Mouse (Mus musculus) lung, embryonic 14.5 days (tissue): ENCODE measurements at regions not wholly inside any gene's neighbourhood (a gene's known extent, or its start where the extent isn't known, plus 50 kb on each side); places are given as distances from the start of the nearest gene placed in this dataset.
A peak's percentile ranks its signal among the peaks of the same experiment; 100 is the strongest.

Experiments
- ATAC-seq: fragments of 200-750 bp; cut with Nextera tagmentation; 2 replicates; pipeline ENCODE4 v1.8.0; 2017; ENCODE audit warnings: mild to moderate bottlenecking, moderate TSS enrichment, moderate library complexity; ENCODE audit not compliant: insufficient read depth
- DNase-seq: peaks from one replicate; pipeline ENCODE4 v3.0.0-alpha.2; 2015
- H3K27ac ChIP-seq: fragments of 300-500 bp; sonication (generic); 2 replicates; pipeline ENCODE4 v1.5.1; 2014; ENCODE audit warnings: low read depth, mild to moderate bottlenecking, moderate library complexity
- H3K27me3 ChIP-seq: fragments of 300-500 bp; sonication (generic); 2 replicates; pipeline ENCODE4 v1.6.1; 2014; ENCODE audit warnings: low read length, control low read depth; ENCODE audit not compliant: insufficient read depth
- H3K36me3 ChIP-seq: fragments of 300-500 bp; sonication (generic); 2 replicates; pipeline ENCODE4 v1.6.1; 2014; ENCODE audit warnings: control low read depth; ENCODE audit not compliant: insufficient read depth
- H3K4me1 ChIP-seq: fragments of 300-500 bp; sonication (generic); 2 replicates; pipeline ENCODE4 v1.6.1; 2014; ENCODE audit warnings: antibody characterized with exemption, control low read depth; ENCODE audit not compliant: insufficient read depth
- H3K4me2 ChIP-seq: fragments of 300-500 bp; sonication (generic); 2 replicates; pipeline ENCODE4 v1.6.1; 2014; ENCODE audit warnings: mild to moderate bottlenecking
- H3K4me3 ChIP-seq: fragments of 300-500 bp; sonication (generic); 2 replicates; pipeline ENCODE4 v1.5.1; 2014; ENCODE audit warnings: low read depth, low read length
- H3K9ac ChIP-seq: fragments of 300-500 bp; sonication (generic); 2 replicates; pipeline ENCODE4 v1.6.1; 2014
- H3K9me3 ChIP-seq: fragments of 300-500 bp; sonication (generic); 2 replicates; pipeline ENCODE4 v1.6.1; 2016; ENCODE audit warnings: low read depth, low read length, control low read depth
- CTCF ChIP-seq: IDR thresholded peaks from 2 replicates; pipeline ENCODE4 v1.5.1; 2016; ENCODE audit warnings: antibody characterized with exemption, low read depth
- WGBS: fragments of 180-500 bp; shearing (Covaris S2); extraction: QIAGEN DNeasy Blood & Tissue Kit; methylation state at CpG from one replicate; pipeline ENCODE4 v1.1.7; 2014; 5-methylcytosine and 5-hydroxymethylcytosine counted together

DNA sequence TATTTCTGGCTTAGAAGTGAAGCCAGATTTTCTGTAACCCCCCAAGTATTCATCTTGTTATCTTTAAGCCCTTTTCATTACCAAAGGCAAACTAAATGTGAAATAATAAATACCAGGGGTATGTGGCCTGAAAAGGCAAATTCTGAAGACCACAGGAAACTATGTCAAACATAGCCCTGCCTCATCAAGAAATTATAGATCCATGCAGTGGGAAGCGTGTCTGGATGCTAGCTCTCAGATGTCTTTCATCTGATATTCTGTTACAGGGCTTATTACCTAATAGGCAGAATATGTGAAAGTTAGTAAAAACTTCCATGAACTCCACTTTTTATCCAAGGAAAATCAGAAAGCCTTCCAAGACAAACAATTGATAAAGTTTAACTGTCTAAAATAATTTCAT lies 509.9 kb upstream of the Lcorl start:
- no peak for TF ChIP-seq CTCF
- no peaks in the 10 kb centered on the region for H3K36me3 ChIP-seq
- no peak overlapping the region for H3K4me2 ChIP-seq
- 79% methylated on average over 1 of the region's 1 CpGs for WGBS
- no peak overlapping the region for H3K27ac ChIP-seq
- no peak overlapping the region for H3K9ac ChIP-seq
- H3K4me3 ChIP-seq, result no peak overlapping the region
- H3K4me1 ChIP-seq, result no peaks in the 10 kb centered on the region
- no peak for ATAC-seq
- DNase-seq, result no peak
- no peaks in the 10 kb centered on the region for H3K9me3 ChIP-seq
- no peaks in the 10 kb centered on the region for H3K27me3 ChIP-seq

DNA sequence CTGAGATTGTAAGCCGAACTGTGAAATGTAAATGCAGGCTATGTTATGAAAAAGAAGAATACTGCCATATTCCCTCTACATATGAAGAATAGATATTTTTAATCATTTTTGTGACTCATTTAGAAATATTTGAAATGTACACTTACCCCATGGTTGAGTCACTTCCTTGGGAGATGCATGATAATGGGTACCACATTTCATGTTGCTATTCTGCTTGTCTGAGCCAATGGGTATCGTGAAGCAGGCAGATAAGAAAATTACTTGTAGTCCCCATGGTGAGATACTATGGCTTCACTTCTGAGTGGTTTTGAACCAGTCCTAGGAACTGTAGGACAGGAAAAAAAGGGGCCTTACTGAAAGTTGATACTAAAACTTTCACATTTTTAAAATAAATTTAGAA lies 506.2 kb upstream of the Lcorl start:
- Histone ChIP-seq H3K9ac (no peak overlapping the region), H3K4me1 (no peaks in the 10 kb centered on the region), H3K27me3 (no peaks in the 10 kb centered on the region), H3K9me3 (no peaks in the 10 kb centered on the region), H3K36me3 (no peaks in the 10 kb centered on the region), H3K4me3 (no peak overlapping the region), H3K4me2 (no peak overlapping the region), H3K27ac (no peak overlapping the region)
- WGBS, result 88% methylated on average over 2 of the region's 2 CpGs
- TF ChIP-seq CTCF, result no peak
- no peak for DNase-seq
- ATAC-seq, result no peak

DNA sequence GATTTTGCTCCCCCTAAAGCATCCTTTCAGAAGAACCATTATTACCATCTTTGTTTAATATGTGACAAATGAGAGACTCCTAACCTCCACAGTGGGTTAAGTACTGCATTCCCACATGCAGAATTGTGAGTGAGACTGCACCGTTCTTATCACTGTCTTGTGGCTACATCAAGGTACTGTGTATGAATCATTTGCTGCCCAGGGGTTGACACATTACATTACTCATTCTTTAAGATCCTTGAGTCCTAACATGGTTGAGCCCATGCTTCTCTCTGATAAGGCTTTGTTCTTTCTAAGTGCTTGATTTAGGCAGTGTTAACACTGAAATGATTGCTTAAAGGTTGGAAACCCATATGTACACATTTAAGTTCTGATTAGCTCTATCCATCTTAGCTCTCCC lies 504.2 kb upstream of the Lcorl start:
- H3K36me3 ChIP-seq, result no peaks in the 10 kb centered on the region
- H3K4me1 ChIP-seq, result no peaks in the 10 kb centered on the region
- DNase-seq, result no peak
- no peak for TF ChIP-seq CTCF
- no peaks in the 10 kb centered on the region for H3K27me3 ChIP-seq
- no peak overlapping the region for H3K4me3 ChIP-seq
- WGBS, result 18% methylated on average over 1 of the region's 1 CpGs
- H3K4me2 ChIP-seq, result no peak overlapping the region
- no peak overlapping the region for H3K27ac ChIP-seq
- no peaks in the 10 kb centered on the region for H3K9me3 ChIP-seq
- H3K9ac ChIP-seq, result no peak overlapping the region
- no peak for ATAC-seq

DNA sequence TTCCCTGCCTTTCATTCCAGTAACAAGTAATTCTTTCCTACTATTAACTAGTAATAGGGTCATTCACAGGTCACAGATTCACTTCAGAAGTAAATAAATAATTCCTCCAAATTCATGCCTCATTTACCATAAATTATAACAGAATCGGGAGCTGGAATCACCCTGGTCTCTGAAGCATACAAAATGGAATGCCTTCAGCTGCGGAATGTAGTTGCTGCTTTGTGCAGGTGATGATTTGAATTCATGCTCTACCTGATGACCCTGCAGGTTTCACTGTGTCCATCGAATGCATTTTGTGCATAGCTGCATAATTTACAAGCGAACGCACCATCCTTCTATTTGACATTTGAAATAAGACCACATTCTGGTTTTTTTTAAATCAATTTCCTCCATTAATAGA lies 491.0 kb upstream of the Lcorl start:
- Histone ChIP-seq H3K27ac (no peak overlapping the region), H3K36me3 (no peaks in the 10 kb centered on the region), H3K9me3 (no peaks in the 10 kb centered on the region), H3K4me3 (no peak overlapping the region), H3K4me1 (no peaks in the 10 kb centered on the region), H3K4me2 (no peak overlapping the region), H3K9ac (no peak overlapping the region), H3K27me3 (no peaks in the 10 kb centered on the region)
- no peak for ATAC-seq
- no peak for DNase-seq
- no peak for TF ChIP-seq CTCF
- WGBS, result 83% methylated on average over 5 of the region's 5 CpGs

DNA sequence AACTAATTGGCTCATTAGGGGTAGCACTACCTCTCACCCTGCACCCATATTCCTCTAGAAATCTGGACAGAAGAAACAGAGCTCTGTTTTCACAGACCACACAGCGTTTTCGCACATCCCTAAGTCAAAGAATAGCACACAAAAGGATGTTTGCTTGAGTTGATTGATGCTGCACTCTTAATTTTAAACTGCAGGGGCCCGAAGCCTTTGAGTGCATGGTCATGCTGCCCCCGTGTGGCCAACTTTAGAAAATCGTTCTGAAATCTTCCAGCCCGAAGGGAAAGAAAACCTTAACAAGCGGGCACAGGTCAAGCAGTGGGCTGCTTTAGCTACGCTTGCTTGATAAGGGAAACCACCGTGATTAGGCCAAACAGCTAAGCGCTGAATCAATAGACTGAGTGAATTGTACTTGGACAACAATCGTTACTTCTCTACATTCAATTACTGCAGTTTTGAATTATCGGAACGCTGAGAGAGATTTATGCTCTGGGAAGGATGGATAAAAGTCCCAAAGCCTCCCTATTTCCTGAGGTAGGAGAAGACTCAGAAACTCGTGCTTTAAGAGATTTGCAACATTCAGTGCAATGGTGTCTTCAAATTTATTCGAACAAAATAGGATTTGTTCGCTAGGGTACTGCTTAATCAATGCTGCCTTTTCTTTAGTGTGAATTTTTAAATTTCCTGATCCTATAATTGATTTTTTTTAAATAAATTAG lies 490.1 kb upstream of the Lcorl start:
- peak; percentile 95 for DNase-seq
- peak; percentile 80 for ATAC-seq
- WGBS, result 17% methylated on average over 16 of the region's 16 CpGs

DNA sequence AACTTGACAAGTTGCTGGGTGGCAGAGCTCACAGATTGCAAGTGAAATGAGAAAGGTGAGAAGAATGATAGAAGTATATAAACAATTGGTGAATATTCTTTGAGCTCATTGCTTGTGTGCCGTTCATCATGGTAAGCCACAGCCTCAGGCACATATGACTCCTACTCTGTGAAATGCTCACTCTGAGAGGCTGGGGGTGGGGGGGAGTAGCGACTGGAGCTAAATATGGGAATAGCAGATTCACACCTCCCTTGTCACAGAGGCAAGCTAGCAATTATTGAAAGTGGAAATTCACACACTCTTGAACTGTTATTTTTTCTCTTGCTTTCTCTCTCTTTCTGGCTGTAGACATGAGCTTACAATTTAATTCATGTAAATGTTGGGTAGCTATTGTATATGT lies 481.0 kb upstream of the Lcorl start:
- DNase-seq (no peak), ATAC-seq (no peak)
- H3K4me2 ChIP-seq, result no peak overlapping the region
- no peak overlapping the region for H3K9ac ChIP-seq
- H3K4me1 ChIP-seq, result no peaks in the 10 kb centered on the region
- H3K9me3 ChIP-seq, result no peaks in the 10 kb centered on the region
- 64% methylated on average over 2 of the region's 2 CpGs for WGBS
- H3K27me3 ChIP-seq, result no peaks in the 10 kb centered on the region
- H3K36me3 ChIP-seq, result no peaks in the 10 kb centered on the region
- H3K27ac ChIP-seq, result no peak overlapping the region
- H3K4me3 ChIP-seq, result no peak overlapping the region
- TF ChIP-seq CTCF, result no peak

More for the DNA sequence above, 490.1 kb upstream of the Lcorl start:
- Histone ChIP-seq H3K4me3 (no peak overlapping the region), H3K4me1 (no peaks in the 10 kb centered on the region), H3K27me3 (no peaks in the 10 kb centered on the region), H3K36me3 (no peaks in the 10 kb centered on the region), H3K27ac (no peak overlapping the region), H3K4me2 (peak overlapping the region; percentile 25; the same call in 1 of the 2 replicates), H3K9me3 (no peaks in the 10 kb centered on the region), H3K9ac (no peak overlapping the region)
- TF ChIP-seq CTCF, result peak; percentile 86

DNA sequence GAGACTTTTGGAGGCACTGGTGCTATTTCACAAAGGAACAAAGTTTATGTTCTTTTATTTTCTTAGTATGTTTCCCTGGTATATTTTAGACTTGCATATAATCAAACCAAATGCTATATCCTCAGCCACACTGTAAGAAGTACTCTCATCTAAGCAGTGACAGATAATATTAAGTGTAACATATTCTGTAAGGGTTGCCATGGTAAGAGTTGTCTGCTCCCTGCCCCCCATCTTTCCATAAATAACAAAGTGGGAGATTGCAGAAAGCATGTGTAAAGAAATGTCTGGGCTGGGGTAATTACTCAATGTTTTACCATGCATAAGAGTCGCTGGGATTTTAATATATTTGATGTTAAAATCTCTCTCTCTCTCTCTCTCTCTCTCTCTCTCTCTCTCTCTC lies 473.5 kb upstream of the Lcorl start:
- Histone ChIP-seq H3K27me3 (no peaks in the 10 kb centered on the region), H3K4me2 (no peak overlapping the region), H3K4me3 (no peak overlapping the region), H3K27ac (no peak overlapping the region), H3K9me3 (no peaks in the 10 kb centered on the region), H3K9ac (no peak overlapping the region), H3K4me1 (no peaks in the 10 kb centered on the region), H3K36me3 (no peaks in the 10 kb centered on the region)
- 17% methylated on average over 1 of the region's 1 CpGs for WGBS
- TF ChIP-seq CTCF, result no peak
- peak; percentile 38; the same call in 1 of the 2 replicates for ATAC-seq
- DNase-seq, result peak; percentile 32
